Mouse (Mus musculus) layer of hippocampus, postnatal 10 days (tissue): ENCODE measurements around the gene Prr3. TPM values are rescaled to one million over a fixed set of nuclear protein-coding genes. Genes with fewer than 3 reads are reported as not detected.
A peak's percentile ranks its signal among the peaks of the same experiment; 100 is the strongest.
"Not testable (repeated sequence)": the region's sequence is repeated elsewhere in the genome, so short reads cannot be mapped to it uniquely, and the experiment has no call there.

ENCODE experiments used
- DNase-seq, 2 experiments: peaks; one replicate each; pipeline ENCODE4 v3.0.0; 2021; ENCODE audit warnings: low spot score in 2 of 2
- total RNA-seq, 2 experiments: library from RNA; stranded (reverse); gene quantifications; 2 replicates each; pipeline ENCODE4 v1.2.3; 2021

Prr3 gene
- total RNA-seq, 2 experiments from 2014 or later = 72.1 to 79.2 TPM

DNA sequence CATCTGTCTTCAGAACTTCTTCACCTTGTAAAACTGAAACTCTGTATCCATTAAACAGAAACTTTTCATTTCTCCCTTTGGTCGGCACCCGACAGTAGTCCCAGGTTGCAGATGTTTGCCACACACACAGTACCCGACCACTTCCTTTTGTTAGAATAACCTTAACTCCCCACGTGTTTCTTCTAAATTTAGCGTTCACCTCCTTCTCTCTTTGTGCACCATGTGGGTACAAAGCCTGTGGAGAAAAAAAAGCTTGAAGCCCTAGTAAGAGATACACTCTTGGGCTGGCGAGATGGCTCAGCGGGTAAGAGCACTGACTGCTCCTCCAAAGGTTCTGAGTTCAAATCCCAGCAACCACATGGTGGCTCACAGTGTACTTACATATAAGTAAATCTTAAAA, 19.3 kb upstream of the Prr3 start:
- no peak for DNase-seq

DNA sequence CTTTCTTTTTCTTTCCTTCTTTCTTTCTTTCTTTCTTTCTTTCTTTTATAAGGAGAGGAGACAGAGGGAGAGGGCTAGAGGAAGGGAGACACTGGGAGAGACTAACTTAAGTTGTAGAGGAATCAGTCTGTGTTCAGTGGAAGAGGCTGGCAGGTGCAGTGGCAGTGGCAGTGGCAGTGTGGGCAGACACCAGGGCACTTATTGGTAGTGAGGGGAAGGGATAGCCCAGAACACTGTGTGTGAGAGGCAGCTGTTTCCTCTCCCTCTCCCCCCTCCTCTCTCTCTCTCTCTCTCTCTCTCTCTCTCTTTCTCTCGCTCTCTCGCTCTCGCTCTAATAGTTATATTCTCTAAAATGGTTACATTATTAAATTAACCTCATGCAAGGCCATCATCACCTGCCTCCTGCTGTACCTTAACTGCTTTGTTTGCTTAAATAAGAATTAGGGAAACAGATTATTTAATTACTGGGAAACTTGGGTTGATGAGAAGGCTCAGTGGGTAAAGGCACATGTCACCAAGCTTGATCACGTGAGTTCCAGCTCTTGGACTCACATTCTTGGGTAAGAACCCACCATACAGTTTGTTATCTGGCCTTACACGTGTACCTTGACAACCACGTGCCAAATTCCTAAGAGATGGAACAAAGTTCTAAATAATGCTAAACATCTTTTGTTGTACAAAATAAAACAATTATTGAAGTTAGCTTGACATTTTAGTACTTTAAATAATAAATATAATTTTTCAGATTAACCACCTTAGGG, 18.7 kb upstream of the Prr3 start:
- no peak for DNase-seq

DNA sequence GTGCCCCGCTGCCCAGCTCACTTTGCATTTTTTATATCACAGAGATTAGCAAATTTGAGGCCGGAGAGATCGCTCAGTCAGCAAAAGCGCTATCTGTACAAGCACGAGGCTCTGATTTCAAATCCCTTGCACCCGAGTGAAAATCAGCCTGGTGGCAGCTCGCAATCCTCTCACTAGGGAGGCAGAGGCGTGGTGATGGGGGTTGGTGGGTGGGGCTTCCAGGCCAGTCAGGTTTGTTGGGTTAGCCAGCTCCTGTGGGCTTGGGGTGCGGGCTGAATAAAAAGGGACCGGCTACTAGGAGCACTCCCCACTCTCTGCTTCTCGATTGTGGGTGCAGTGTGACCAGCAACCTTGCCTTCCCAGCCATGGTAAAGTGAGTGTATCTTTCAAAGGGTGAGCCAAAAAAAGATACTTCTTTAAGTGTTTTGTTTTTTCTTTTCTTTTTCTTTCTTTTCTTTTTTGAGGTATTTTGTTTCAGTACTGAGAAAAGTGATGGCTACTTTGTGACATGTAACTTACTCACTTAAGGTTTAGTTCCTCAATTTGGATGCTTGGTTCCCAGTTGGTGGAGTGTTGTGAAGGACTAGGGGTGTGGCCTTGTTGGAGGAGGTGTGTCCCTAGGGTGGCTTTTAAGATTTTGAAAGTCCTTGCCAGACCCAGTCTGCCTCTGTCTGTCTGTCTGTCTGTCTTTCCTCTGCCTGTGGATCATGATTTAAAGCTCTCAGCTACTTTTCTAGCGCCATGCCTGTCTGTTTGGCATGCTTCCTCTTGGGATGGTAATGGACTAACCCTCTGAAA, 17.9 kb upstream of the Prr3 start:
- DNase-seq = no peak

DNA sequence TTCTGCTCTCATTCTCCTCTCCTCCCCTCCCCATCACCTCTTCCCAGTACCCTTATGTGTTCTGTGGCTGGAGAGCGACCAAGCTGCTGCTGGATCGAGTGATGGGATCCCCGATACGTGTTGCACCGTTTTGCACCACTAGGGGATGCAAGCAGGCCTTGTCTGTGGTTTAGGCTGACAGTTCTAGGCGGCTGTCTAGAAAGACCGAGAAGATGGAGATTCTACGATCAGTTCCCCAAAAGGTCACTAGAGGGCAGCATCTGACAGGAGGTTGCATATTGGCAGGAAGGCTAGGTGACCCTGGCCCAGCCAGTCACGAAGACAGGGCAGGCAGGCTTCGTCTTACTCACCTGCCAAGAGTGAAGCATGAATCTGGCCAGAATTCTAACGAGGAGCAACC, 16.9 kb upstream of the Prr3 start:
- DNase-seq = peak; percentile 98

DNA sequence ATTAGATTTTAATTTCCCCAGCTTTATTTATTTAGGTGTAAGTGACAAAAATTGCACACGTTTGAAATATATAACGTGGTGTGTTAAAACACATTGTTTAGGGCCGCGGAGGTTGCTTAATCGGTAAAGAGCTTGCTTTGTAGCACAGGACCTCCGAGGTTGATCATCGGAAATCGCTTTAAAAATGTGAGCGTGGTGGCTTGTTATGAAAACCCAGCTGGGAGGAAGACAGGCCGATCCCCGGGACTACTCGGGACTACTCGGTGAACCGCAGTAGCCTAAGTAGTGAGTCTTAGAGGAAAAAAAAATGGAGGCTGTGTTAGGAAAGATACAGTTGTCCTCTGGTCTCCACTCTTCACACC, 14.8 kb upstream of the Prr3 start:
- no peak for DNase-seq

DNA sequence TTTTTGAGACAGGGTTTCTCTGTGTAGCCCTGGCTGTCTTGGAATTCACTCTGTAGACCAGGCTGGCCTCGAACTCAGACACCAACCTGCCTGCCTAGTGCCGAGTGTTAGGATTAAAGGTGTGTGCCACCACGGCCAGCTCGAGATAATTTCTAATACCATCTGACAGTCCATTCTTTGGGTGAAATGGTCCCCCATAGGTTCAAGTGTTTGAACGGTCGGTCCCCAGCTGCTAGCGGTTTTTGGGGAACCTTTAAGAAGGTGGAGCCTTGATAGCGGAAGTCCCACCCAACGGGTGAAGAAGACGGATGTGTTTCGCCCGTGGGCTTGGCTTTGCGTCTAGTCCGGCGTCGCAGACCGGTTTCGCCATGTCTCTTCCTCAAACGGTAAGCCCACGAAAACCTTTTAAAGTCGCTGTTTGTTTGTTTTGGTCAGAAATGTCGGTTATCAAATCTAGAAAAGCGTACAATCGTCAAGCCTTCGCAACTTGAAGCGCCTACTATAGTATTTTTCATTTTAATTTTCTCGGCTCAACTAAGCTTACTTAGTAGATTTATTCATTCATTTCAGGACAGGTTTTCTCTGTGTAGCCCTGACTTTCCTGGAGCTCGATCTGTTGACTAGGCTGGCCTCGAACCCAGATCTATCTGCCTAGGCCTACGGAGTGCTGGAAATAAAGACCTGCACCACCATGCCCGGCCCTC, 14.3 kb upstream of the Prr3 start:
- peak; percentile 74 to 80 for DNase-seq

DNA sequence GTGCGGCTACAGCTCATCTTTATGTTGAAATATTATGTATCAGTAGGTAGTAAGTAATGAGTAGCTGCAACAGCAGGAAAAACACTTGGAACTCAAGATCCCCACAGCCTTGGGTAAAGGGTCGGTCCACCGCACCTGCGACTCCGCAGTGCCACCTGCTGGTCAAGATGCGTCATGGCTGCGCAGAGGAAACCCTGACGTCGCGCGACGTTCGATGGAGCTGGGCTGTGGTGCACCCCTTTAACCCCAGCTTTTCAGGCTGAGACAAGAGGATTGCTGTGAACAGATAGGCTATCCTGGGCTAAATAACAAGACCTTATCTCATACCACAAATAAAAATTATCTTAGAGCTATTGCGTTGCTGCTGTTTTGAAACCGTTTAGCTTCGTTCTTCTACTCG, 13.6 kb upstream of the Prr3 start:
- peak; percentile 81 to 82 for DNase-seq

DNA sequence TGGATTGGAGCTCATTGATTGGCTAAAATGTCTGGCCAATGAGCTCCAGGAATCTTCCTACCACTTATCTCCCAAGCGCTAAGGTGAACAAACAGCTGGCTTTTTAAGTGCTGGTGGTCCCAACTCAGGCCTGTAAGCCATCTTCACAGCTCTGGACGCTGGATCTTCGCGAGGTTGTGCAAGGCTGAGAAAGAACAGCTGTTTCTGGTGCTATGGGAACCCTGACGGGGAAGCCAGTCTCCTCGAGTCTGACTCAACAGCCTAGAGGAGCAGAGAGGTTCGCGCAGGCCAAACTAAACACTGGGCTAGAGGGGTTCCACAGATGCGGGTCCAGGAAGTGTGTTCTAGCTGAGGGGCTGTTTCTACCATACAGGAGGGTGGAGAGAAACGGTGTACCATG, 11.7 kb upstream of the Prr3 start:
- DNase-seq = no peak

DNA sequence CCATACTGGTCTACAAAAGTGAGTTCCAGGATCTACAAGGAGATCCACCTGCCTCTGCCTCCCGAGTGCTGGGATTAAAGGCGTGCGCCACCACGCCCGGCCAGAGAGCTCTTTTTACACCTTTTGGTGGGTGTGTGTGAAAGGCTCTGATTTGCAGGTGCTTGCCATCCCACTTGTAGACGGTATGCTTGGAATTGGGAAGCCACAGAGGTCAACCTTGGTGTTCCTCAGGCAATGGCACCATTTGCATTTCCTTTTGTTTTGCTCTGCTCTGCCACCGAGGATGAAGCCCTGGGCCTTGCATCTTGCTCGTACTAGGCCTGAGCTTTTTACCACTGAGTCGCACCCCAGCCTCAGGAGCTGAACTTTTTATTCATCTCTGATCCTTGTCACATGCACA, 1.7 kb upstream of the Prr3 start:
- DNase-seq = no peak

DNA sequence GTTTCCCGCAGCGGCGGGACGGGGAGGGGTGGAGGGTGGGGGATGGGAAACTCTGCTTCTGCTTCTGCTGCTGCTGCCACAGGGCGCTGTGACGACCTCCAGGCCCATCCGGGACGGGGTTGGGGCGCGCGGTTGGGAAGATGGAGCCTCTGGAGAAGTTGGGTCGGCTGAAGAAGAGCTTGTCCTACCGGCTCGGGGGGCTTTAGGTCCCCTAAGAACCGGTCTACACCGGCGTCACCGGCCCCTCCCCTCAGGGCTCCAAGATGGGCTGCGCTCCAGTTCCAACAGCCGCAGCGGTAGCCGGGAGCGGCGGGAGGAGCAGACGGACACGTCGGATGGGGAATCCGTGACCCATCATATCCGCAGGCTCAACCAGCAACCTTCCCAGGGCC, 323 bp upstream of the Prr3 start:
- peak; percentile 62 to 68 for DNase-seq

DNA sequence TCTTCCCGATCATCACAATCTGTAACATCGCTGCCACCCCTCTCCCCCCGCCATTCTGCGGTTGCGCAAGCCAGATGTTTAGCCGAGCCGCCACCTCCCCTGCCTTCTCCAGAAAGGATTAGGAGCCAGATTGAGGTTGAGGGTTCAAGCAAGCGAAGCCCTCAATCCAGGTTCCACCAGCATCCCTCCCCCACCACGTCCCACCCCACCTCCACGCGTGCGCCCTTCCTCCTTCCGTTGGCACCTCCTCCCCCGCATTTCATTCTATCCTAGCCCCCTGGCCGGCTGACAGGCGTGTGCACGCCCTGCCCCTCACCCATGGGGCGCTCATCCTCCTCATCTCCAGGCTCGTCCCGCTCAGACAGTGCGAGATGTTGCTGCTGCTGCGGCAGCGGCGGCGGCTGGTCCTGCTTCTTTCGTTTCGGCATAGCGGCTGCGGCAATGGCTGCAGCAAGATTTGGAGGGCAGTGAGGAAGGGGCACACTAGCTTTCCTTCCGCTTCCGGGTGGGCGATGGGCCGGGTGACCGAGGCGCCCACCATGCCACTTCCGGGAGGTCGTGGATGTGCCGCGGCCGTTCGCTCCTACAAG, 1.1 kb downstream of the Prr3 start:
- peak; percentile 89 to 93 for DNase-seq

DNA sequence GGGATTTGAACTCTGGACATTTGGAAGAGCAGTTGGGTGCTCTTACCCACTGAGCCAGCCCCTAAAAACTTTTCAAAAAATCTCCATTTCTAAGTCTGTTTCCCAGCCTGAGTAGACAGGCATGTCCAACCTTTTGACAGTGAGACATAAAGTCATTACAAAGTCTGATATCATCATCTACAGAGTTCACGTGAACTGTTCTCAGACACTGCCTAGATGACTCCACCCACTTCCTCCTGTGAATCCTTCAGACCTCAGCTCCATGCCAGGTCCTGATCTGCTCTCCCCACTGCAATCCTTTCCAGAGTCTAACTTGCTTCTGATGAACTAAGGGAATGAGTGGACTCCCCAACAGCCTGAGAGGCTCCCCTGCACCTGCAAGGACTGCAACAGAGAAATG, 7.9 kb downstream of the Prr3 start:
- DNase-seq = no peak

DNA sequence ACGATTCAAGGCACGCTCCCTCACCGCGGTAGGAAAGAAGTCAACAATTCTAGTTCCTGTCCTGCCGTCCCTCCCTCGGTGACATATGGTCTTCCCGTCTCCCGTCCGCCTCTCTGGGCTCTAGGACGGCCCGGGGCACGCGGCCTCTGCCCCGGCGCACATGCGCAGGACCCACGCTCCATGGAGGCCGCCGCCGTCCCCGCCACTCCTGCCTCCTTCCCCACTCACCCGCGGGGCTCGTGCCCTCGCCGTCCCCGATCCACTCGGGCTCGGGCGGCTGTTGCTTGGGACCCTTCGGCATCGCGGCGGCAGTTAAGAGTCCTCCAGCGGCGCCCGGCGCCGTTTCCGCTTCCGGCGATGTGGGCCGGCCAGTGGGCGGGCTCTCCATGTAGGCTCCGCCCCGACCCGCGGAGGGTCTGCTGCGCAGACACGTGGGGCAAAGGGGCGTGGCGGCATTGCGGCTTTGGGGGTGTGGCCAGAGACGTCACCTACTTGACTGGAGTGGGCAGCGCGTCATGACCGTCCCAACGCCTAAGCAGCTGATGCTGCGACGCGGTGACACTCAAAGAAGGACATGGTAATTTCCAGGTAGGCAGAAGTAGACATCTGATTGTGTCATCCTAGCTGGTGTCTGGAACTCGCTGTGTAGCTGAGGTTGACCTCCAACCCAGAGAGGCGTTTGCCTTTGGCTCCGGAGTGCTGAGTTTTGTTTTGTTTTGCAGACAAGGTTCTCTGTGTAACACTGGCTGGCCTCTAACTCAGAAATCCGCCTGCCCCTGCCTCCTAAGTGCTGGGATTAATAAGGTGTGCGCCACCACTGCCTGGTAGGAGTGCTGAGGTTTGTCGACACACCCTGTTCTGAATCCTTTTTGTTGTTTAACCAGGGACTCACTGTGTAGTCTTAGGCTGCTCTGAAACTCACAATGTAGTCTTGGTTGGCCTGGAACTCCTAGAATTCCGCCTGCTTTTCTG, 10.3 kb downstream of the Prr3 start, which contains the start of gene Abcf1:
TSS of gene Abcf1 (minus strand) at position 344 of the 972 bp plus-strand sequence.
- DNase-seq = peak; percentile 98 to 99

DNA sequence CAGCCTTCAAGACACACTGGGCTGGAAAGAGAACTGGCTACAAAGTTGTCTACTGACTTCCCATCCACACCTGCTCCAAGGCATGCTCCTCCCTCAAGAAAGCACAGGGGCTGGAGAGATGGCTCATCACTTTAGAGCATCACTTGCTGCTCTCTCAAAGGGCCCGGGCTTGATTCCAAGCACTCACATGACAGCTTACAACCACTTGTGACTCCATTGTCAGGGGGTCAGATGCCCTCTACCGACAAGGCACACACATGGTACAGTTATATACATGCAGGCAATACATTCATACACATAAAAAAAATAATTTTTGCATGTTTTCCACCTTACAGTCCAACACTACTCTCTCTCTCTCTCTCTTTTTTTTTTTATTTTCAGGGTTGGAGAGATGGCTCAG, 12.4 kb downstream of the Prr3 start:
- no peak for DNase-seq

DNA sequence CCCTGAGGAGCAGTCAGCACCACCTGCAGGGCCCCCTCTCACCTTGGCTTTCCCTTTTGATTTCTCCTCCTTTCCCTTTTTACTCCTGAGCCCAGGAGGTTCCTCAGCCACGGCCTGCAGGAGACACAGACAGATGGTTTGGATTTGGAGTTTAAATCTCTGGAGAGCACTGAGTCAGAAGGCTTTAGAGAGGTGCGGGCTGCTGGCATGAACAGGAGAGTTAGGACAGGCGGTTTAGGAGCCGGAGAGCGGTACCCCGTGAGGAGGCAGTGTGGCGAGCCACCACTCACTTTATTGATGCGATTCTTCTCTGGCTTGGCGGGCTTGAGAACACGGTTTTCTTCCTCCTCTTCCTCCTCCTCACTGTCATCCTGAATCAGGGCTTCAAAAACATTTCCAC, 16.8 kb downstream of the Prr3 start:
- no peak for DNase-seq

DNA sequence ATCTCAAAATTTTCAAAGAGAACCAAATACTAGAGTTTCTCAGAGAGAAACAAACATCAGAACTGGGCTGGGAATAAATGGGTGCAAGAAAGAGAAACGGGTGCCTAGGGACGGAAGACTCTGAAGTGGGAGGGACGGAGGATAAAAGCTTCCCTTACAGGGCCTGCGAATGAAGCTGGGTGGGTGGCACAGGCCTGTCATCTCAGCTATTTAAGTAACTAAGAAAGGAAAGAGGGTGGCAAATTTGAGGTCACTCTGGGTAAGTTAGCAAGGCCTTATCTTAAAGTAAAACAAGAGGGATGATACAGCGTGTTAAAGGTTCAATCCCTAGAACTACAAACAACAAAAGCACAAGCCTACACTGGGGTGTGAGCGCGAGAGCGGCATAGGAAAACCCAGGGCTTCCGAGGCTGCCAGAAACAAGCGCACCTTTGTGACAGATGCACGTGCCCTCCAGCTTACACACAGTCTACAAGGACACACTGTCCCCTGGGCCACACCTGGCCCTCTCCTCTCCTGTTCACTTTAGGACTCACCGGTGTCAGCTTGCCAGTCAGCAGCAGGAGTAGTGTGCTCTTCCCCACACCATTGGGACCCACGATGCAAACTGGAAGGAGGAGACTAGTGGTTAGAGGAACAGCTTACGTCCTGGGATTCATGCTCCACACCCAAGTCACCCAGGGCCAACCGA, 21.4 kb downstream of the Prr3 start:
- no peak for DNase-seq

DNA sequence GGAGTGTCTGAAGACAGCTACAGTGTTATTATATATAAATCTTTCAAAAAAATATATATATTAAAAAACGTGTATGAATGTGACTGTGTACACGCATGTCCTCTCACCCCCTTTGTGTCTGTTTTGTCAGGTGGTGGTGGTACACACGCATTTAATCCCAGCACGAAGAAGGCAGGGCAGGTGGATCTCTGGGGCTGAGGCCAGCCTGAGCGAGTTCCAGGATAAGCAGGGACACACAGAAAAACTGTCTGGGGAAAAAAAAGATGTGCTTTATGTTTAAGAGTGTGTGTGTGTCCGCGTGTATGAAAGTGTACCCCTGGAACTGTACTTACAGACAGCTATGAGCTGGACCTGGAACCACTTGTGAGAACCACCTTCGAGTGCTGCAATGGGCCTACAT, 25.4 kb downstream of the Prr3 start:
- DNase-seq = no peak

DNA sequence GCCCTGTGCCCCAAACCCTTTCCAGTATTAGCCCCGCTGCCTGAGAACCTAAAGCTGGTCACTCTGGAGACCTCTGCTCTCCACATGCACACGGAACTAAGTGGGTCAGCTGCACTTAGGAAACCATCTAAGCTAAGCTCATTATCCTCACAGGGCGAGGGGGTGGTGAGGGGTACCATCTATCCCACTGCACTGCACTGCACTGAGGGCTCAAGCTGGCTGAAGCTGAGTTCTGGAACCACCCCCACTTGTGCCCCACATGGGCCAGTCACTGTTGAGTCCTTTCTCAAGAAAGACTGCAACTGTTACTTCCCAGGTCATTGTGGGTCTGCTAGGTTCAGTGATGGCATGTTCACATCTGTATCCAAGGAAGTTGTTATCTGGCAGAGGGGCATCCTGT, 27.5 kb downstream of the Prr3 start:
- DNase-seq = not testable (repeated sequence)

DNA sequence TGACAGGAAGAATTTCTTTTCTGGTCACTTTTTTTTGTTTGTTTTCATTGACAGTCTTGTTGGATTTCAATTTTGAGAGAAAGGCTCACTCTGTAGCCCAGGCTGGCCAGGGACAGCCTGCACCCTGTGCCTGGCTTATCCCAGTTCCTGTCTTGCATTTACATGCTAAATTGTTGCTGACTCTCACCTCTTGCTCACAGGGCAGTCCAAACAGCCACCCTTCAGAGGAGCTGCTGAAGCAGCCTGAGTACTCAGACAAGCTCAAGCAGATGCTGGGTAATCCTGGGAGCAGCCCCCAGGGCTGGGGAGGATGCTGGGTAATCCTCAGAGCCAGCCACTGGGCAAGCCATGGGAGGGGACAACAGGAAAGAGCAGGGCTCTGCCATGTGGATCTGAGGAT, 29.1 kb downstream of the Prr3 start:
- DNase-seq = not testable (repeated sequence)

DNA sequence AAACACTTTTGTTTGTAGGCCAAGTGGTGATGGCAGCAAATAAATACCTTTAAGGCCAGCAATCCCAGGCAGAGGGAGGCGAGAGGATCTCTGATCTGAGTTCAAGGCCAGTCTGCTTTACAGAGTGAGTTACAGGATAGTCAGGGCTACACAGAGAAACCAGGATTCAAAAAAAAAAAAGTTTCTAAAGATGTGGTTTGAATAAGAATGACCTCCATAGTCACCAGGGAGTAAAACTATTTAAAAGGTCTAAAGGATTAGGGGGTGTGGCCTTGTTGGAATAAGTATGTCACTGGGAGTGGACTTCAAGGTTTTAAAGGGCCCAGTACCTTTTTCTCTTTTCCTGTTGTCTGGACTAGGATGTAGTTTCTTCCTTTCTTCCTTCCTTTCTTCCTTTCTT, 40.1 kb downstream of the Prr3 start:
- no peak for DNase-seq
